Mouse (Mus musculus): ENCODE measurements around the gene Fam227b. TPM values are rescaled to one million over a fixed set of nuclear protein-coding genes. Genes with fewer than 3 reads are reported as not detected.

Fam227b gene
- polyA plus RNA-seq (2014; fragmentation: Nextera tagmentation; extraction: Ambion mirVana), result not detected in 2 replicates

- Histone ChIP-seq H3K27me3 (ENCODE audit: control insufficient read depth, insufficient read depth, low read length) (no peaks in the 10 kb centered on the region), H3K27ac (ENCODE audit: low read depth, low read length) (peak within 1 kb of the TSS; percentile 90), H3K4me1 (ENCODE audit: control insufficient read depth, insufficient read depth, low read length) (0 out of 2 replicates have a peak, but pooled peaks cover 3% of the 10 kb centered on the region), H3K4me3 (ENCODE audit: low read length) (peak within 1 kb of the TSS; percentile 71), H3K4me2 (replicated peaks; ENCODE audit: low read depth, low read length) (peak within 1 kb of the TSS; percentile 55), H3K9ac (ENCODE audit: low read depth, low read length) (peak within 1 kb of the TSS; percentile 80), H3K9me3 (ENCODE audit: control insufficient read depth, low read length) (no peaks in the 10 kb centered on the region), H3K36me3 (ENCODE audit: control insufficient read depth, insufficient read depth, low read length) (peaks cover 5% of the 10 kb centered on the region; the same call in 1 of the 2 replicates)
- ATAC-seq (ENCODE audit: low FRiP score, low TSS enrichment), result peak; percentile 100
- WGBS, result under 1% methylated on average over 57 of the region's 57 CpGs
Measured at GRCm38 (mm10) chr2:126151855-126152571, at the start of gene Fam227b, which contains the start of gene Dtwd1. Fam227b (minus strand) TSS chr2:126152004. Dtwd1 (plus strand) TSS chr2:126152141.

GRCm38 (mm10) chr2:126198971-126199370, 47.2 kb upstream of the Fam227b start:
- H3K36me3 ChIP-seq (ENCODE audit: control insufficient read depth, insufficient read depth, low read length), result no peaks in the 10 kb centered on the region
- H3K9me3 ChIP-seq (ENCODE audit: control insufficient read depth, low read length), result no peaks in the 10 kb centered on the region
- no peaks in the 10 kb centered on the region for H3K4me1 ChIP-seq (ENCODE audit: control insufficient read depth, insufficient read depth, low read length)
- ATAC-seq (ENCODE audit: low FRiP score, low TSS enrichment), result no peak
- H3K4me3 ChIP-seq (ENCODE audit: low read length), result no peak overlapping the region
- no peak overlapping the region for H3K27ac ChIP-seq (ENCODE audit: low read depth, low read length)
- no peaks in the 10 kb centered on the region for H3K27me3 ChIP-seq (ENCODE audit: control insufficient read depth, insufficient read depth, low read length)
- WGBS, result 53% methylated on average over 3 of the region's 3 CpGs
- no peak overlapping the region for H3K9ac ChIP-seq (ENCODE audit: low read depth, low read length)
- no peak overlapping the region for H3K4me2 ChIP-seq (replicated peaks; ENCODE audit: low read depth, low read length)

GRCm38 (mm10) chr2:126195631-126196356, 44.0 kb upstream of the Fam227b start:
- 71% methylated on average over 12 of the region's 12 CpGs for WGBS

DNA sequence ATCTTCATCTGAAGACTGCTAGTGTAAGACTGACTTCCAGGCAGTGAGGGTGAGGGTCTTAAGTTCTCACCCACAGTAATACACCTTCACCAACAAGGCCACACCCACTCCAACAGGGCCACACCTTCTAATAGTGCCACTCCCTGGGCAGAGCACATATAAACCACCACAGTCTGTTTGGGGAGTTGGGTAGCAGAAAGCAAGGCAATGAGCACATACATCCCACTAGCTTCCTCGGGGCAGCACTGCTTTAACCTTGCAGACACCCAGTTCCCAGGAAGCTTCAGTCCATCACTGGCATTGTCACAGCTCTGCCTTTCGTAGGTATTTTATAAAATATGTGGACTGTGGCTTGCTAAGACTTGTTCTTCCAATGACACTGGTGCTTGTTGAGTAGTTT, 40.3 kb upstream of the Fam227b start:
- ATAC-seq (ENCODE audit: low FRiP score, low TSS enrichment), result no peak
- no peaks in the 10 kb centered on the region for H3K36me3 ChIP-seq (ENCODE audit: control insufficient read depth, insufficient read depth, low read length)
- H3K4me1 ChIP-seq (ENCODE audit: control insufficient read depth, insufficient read depth, low read length), result no peaks in the 10 kb centered on the region
- 85% methylated on average over 2 of the region's 2 CpGs for WGBS
- no peaks in the 10 kb centered on the region for H3K27me3 ChIP-seq (ENCODE audit: control insufficient read depth, insufficient read depth, low read length)
- no peak overlapping the region for H3K4me3 ChIP-seq (ENCODE audit: low read length)
- H3K9me3 ChIP-seq (ENCODE audit: control insufficient read depth, low read length), result no peaks in the 10 kb centered on the region
- no peak overlapping the region for H3K4me2 ChIP-seq (replicated peaks; ENCODE audit: low read depth, low read length)
- no peak overlapping the region for H3K9ac ChIP-seq (ENCODE audit: low read depth, low read length)
- H3K27ac ChIP-seq (ENCODE audit: low read depth, low read length), result no peak overlapping the region

More at GRCm38 (mm10) chr2:126195631-126196356, 44.0 kb upstream of the Fam227b start:
- no peaks in the 10 kb centered on the region for H3K27me3 ChIP-seq (ENCODE audit: control insufficient read depth, insufficient read depth, low read length)
- no peak for ATAC-seq (ENCODE audit: low FRiP score, low TSS enrichment)
- H3K4me2 ChIP-seq (replicated peaks; ENCODE audit: low read depth, low read length), result no peak overlapping the region
- H3K4me3 ChIP-seq (ENCODE audit: low read length), result no peak overlapping the region
- H3K9ac ChIP-seq (ENCODE audit: low read depth, low read length), result no peak overlapping the region
- no peak overlapping the region for H3K27ac ChIP-seq (ENCODE audit: low read depth, low read length)
- H3K36me3 ChIP-seq (ENCODE audit: control insufficient read depth, insufficient read depth, low read length), result no peaks in the 10 kb centered on the region
- no peaks in the 10 kb centered on the region for H3K9me3 ChIP-seq (ENCODE audit: control insufficient read depth, low read length)
- no peaks in the 10 kb centered on the region for H3K4me1 ChIP-seq (ENCODE audit: control insufficient read depth, insufficient read depth, low read length)

DNA sequence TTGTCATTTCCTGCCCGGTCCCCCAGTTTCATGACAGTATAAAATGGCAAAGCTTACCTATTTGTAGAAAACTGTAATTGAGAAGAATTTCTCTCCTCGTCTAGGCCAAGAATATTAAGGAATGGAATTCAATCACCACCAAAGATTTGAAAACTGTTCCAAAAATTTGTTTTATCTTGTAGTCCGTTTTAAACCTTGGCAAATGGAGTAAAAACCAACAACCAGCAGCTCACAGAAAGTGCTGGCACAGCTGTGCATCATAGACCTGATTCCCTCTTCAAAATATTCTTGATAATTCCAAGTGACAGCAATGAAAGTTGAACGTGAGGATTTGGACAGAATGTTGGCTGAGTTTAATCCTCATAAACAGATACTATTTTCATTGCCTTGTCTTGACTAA, 39.5 kb upstream of the Fam227b start:
- Histone ChIP-seq H3K36me3 (ENCODE audit: control insufficient read depth, insufficient read depth, low read length) (no peaks in the 10 kb centered on the region), H3K27ac (ENCODE audit: low read depth, low read length) (no peak overlapping the region), H3K4me1 (ENCODE audit: control insufficient read depth, insufficient read depth, low read length) (no peaks in the 10 kb centered on the region), H3K9ac (ENCODE audit: low read depth, low read length) (no peak overlapping the region), H3K4me2 (replicated peaks; ENCODE audit: low read depth, low read length) (no peak overlapping the region), H3K9me3 (ENCODE audit: control insufficient read depth, low read length) (no peaks in the 10 kb centered on the region), H3K27me3 (ENCODE audit: control insufficient read depth, insufficient read depth, low read length) (no peaks in the 10 kb centered on the region), H3K4me3 (ENCODE audit: low read length) (no peak overlapping the region)
- no peak for ATAC-seq (ENCODE audit: low FRiP score, low TSS enrichment)
- 65% methylated on average over 4 of the region's 4 CpGs for WGBS

- H3K9me3 ChIP-seq (ENCODE audit: control insufficient read depth, low read length), result no peaks in the 10 kb centered on the region
- WGBS, result 93% methylated on average over 1 of the region's 1 CpGs
- no peaks in the 10 kb centered on the region for H3K27me3 ChIP-seq (ENCODE audit: control insufficient read depth, insufficient read depth, low read length)
Measured at GRCm38 (mm10) chr2:126171427-126171826, 19.6 kb upstream of the Fam227b start.

GRCm38 (mm10) chr2:126166848-126167617, 15.2 kb upstream of the Fam227b start:
- Histone ChIP-seq H3K4me2 (replicated peaks; ENCODE audit: low read depth, low read length) (no peak overlapping the region), H3K4me1 (ENCODE audit: control insufficient read depth, insufficient read depth, low read length) (no peaks in the 10 kb centered on the region), H3K27me3 (ENCODE audit: control insufficient read depth, insufficient read depth, low read length) (no peaks in the 10 kb centered on the region), H3K36me3 (ENCODE audit: control insufficient read depth, insufficient read depth, low read length) (peaks cover 2% of the 10 kb centered on the region; the same call in 1 of the 2 replicates), H3K27ac (ENCODE audit: low read depth, low read length) (no peak overlapping the region), H3K4me3 (ENCODE audit: low read length) (no peak overlapping the region), H3K9ac (ENCODE audit: low read depth, low read length) (no peak overlapping the region), H3K9me3 (ENCODE audit: control insufficient read depth, low read length) (no peaks in the 10 kb centered on the region)
- WGBS, result 87% methylated on average over 8 of the region's 8 CpGs
- no peak for ATAC-seq (ENCODE audit: low FRiP score, low TSS enrichment)

More at GRCm38 (mm10) chr2:126171427-126171826, 19.6 kb upstream of the Fam227b start:
- Histone ChIP-seq H3K4me1 (ENCODE audit: control insufficient read depth, insufficient read depth, low read length) (no peaks in the 10 kb centered on the region), H3K36me3 (ENCODE audit: control insufficient read depth, insufficient read depth, low read length) (no peaks in the 10 kb centered on the region), H3K27ac (ENCODE audit: low read depth, low read length) (no peak overlapping the region), H3K9ac (ENCODE audit: low read depth, low read length) (no peak overlapping the region), H3K4me2 (replicated peaks; ENCODE audit: low read depth, low read length) (no peak overlapping the region), H3K4me3 (ENCODE audit: low read length) (no peak overlapping the region)
- ATAC-seq (ENCODE audit: low FRiP score, low TSS enrichment), result no peak

GRCm38 (mm10) chr2:126166335-126166734, 14.5 kb upstream of the Fam227b start:
- Histone ChIP-seq H3K27me3 (ENCODE audit: control insufficient read depth, insufficient read depth, low read length) (no peaks in the 10 kb centered on the region), H3K4me2 (replicated peaks; ENCODE audit: low read depth, low read length) (no peak overlapping the region), H3K4me3 (ENCODE audit: low read length) (no peak overlapping the region), H3K9ac (ENCODE audit: low read depth, low read length) (no peak overlapping the region), H3K36me3 (ENCODE audit: control insufficient read depth, insufficient read depth, low read length) (peaks cover 9% of the 10 kb centered on the region; the same call in 1 of the 2 replicates), H3K9me3 (ENCODE audit: control insufficient read depth, low read length) (no peaks in the 10 kb centered on the region), H3K27ac (ENCODE audit: low read depth, low read length) (no peak overlapping the region), H3K4me1 (ENCODE audit: control insufficient read depth, insufficient read depth, low read length) (no peaks in the 10 kb centered on the region)
- ATAC-seq (ENCODE audit: low FRiP score, low TSS enrichment), result no peak
